Mouse (Mus musculus): ENCODE data around the gene Pcnp. TPM values are rescaled to one million over a fixed set of nuclear protein-coding genes. Genes with fewer than 3 reads are reported as not detected.
"Not testable (repeated sequence)": the region's sequence is repeated elsewhere in the genome, so short reads cannot be mapped to it uniquely, and the experiment has no call there.

The Pcnp gene
- polyA plus RNA-seq (2015; fragmentation: Nextera tagmentation; extraction: Ambion mirVana): 220 and 225 TPM in 2 replicates

DNA sequence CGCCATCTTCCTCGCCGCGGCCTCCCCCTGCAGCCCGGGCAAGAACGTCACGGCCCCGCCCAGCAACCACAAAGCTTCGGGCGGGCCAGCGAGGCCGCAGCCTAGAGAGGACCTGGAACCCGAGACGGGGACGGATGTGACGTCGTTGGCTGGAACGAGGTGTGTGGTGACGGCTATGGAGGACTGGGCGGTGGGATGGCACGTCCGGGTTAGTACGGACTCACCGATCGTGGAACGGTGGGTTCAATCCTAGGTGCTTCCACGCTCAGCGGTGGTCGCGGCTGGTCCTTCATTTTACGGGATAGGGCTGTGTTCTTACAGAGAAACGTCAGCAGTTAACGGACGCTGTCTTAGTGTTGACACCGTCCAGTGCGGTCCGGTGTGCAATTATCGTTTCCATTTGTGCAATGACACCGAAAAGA is at the start of gene Pcnp:
Pcnp (minus strand) TSS at position 79 of the 422 bp plus-strand sequence.
- Histone ChIP-seq H3K36me3 (peaks cover 28% of the 10 kb centered on the region), H3K27me3 (no peaks in the 10 kb centered on the region), H3K27ac (peak within 1 kb of the TSS; percentile 96), H3K4me1 (peaks cover 13% of the 10 kb centered on the region), H3K4me3 (peak within 1 kb of the TSS; percentile 93), H3K4me2 (peak within 1 kb of the TSS; percentile 51), H3K9me3 (no peaks in the 10 kb centered on the region), H3K9ac (peak within 1 kb of the TSS; percentile 93)
- under 1% methylated on average over 39 of the region's 39 CpGs for WGBS
- peak; percentile 99 for ATAC-seq (ENCODE audit: insufficient number of reproducible peaks, low FRiP score, low TSS enrichment, low read depth)

DNA sequence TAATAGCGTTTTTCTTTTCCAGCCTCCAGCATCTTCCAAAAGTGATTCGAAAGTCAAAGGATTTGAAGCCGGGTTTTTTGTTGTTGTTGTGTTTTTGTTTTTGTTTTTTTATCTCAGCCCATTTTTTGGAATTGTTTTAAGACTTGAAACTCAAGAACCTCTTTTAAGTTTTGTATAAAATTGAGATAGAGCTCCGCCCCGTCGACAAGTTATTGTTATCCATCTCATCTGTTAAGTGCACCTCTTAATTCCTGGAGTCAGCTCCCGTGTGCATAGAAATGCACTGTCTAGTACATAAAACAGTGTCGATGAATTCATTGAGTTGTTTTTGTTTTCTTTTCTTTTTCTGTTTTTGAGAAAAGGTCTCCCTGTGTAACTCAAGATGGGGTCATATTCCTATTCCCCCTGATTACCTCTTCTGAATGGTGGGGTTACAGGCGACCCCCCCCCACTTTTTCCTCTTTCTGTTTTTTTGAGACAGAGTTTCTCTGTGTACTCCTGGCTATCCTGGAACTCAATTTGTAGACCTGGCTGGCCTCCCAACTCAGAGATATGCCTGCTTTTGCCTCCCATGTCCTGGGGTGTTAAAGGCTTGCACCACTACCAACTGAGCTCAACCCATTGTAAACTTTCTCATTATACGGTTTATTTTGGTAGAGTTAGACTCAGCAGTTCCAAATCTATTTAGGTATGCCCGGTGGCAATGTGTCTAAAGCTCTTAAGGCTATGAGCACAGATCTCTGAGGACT is 46.8 kb upstream of the Pcnp start:
- peak overlapping the region; percentile 93 for H3K27ac ChIP-seq
- H3K9ac ChIP-seq: peak overlapping the region; percentile 78
- no peaks in the 10 kb centered on the region for H3K9me3 ChIP-seq
- ATAC-seq (ENCODE audit: insufficient number of reproducible peaks, low FRiP score, low TSS enrichment, low read depth): no peak
- 11% methylated on average over 11 of the region's 11 CpGs for WGBS
- H3K4me2 ChIP-seq: peak overlapping the region; percentile 42
- H3K4me1 ChIP-seq: peaks cover 7% of the 10 kb centered on the region; the same call in 1 of the 2 replicates
- H3K4me3 ChIP-seq: peak overlapping the region; percentile 73
- peaks cover 3% of the 10 kb centered on the region; the same call in 1 of the 2 replicates for H3K36me3 ChIP-seq
- H3K27me3 ChIP-seq: no peaks in the 10 kb centered on the region

DNA sequence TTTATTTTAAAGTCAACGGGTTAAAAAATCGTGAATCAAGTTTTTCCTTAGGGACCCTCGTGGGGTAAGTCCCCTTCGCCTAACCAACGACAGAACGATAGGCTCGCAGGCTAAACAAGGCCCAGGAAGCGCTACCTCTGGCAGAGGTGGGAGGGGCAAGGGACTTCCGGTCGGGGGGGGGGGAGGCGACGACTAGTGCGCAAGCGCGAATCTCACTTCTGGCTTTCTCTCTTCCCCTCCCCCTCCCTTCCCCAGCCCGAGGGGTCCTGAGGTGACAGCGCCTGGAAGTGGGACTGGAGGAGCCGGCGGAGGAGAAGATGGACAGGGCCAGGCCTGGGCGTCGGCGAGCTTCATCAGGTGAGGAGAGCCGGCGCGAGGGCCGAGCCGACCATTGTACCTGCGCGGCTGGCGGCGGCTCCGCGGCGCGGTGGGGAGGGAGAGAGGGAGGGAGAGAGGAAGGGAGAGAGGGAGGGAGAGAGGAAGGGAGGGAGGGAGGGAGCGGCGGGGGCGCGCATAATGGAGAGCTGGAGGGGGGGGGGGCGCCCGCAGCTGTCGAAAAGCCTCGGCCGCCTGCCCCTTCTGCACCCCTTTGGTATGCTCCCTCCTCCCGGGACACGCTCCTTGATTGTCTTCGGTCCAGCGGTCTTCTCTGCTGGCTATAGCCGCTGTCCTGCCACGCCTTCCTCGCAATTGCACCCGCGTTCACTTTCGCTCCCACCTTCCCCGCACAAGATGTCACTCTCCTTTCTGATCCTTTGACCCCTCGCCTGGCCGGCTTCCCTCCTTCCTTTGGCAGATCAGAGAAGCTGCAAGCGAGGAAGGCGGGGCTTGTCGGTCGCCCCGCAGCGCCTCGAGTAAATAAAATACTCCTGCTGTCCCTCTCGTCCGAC is 45.9 kb upstream of the Pcnp start:
- peak; percentile 84 for ATAC-seq (ENCODE audit: insufficient number of reproducible peaks, low FRiP score, low TSS enrichment, low read depth)
- under 1% methylated on average over 40 of the region's 66 CpGs for WGBS
- Histone ChIP-seq H3K27ac (peak overlapping the region; percentile 93), H3K4me1 (peaks cover 7% of the 10 kb centered on the region; the same call in 1 of the 2 replicates), H3K9me3 (no peaks in the 10 kb centered on the region), H3K4me3 (peak overlapping the region; percentile 73), H3K36me3 (peaks cover 3% of the 10 kb centered on the region; the same call in 1 of the 2 replicates), H3K9ac (peak overlapping the region; percentile 78), H3K4me2 (peak overlapping the region; percentile 42), H3K27me3 (no peaks in the 10 kb centered on the region)

GRCm38 (mm10) chr16:56074565-56074964 is 45.0 kb upstream of the Pcnp start:
- no peak overlapping the region; the same call in 1 of the 2 replicates for H3K4me3 ChIP-seq
- H3K9me3 ChIP-seq: no peaks in the 10 kb centered on the region
- peak overlapping the region; percentile 42 for H3K4me2 ChIP-seq
- WGBS: 73% methylated on average over 5 of the region's 5 CpGs
- H3K36me3 ChIP-seq: peaks cover 3% of the 10 kb centered on the region; the same call in 1 of the 2 replicates
- no peak for ATAC-seq (ENCODE audit: insufficient number of reproducible peaks, low FRiP score, low TSS enrichment, low read depth)
- H3K9ac ChIP-seq: no peak overlapping the region
- H3K4me1 ChIP-seq: peaks cover 7% of the 10 kb centered on the region; the same call in 1 of the 2 replicates
- peak overlapping the region; percentile 93; the same call in 1 of the 2 replicates for H3K27ac ChIP-seq
- H3K27me3 ChIP-seq: no peaks in the 10 kb centered on the region

GRCm38 (mm10) chr16:56074122-56074521 is 44.6 kb upstream of the Pcnp start:
- WGBS: 85% methylated on average over 1 of the region's 1 CpGs
- H3K27ac ChIP-seq: no peak overlapping the region
- no peaks in the 10 kb centered on the region for H3K27me3 ChIP-seq
- peaks cover 3% of the 10 kb centered on the region; the same call in 1 of the 2 replicates for H3K36me3 ChIP-seq
- H3K4me2 ChIP-seq: no peak overlapping the region
- no peaks in the 10 kb centered on the region for H3K9me3 ChIP-seq
- no peak overlapping the region for H3K9ac ChIP-seq
- ATAC-seq (ENCODE audit: insufficient number of reproducible peaks, low FRiP score, low TSS enrichment, low read depth): no peak
- peaks cover 7% of the 10 kb centered on the region; the same call in 1 of the 2 replicates for H3K4me1 ChIP-seq
- H3K4me3 ChIP-seq: no peak overlapping the region

- H3K4me3 ChIP-seq; H3K4me1 ChIP-seq; H3K4me2 ChIP-seq; H3K9ac ChIP-seq; H3K9me3 ChIP-seq; H3K36me3 ChIP-seq; H3K27ac ChIP-seq; ATAC-seq (ENCODE audit: insufficient number of reproducible peaks, low FRiP score, low TSS enrichment, low read depth); H3K27me3 ChIP-seq: not testable (repeated sequence)
- 89% methylated on average over 6 of the region's 6 CpGs for WGBS
These were observed 43.6 kb upstream of the Pcnp start for GRCm38 (mm10) chr16:56073150-56073549.

DNA sequence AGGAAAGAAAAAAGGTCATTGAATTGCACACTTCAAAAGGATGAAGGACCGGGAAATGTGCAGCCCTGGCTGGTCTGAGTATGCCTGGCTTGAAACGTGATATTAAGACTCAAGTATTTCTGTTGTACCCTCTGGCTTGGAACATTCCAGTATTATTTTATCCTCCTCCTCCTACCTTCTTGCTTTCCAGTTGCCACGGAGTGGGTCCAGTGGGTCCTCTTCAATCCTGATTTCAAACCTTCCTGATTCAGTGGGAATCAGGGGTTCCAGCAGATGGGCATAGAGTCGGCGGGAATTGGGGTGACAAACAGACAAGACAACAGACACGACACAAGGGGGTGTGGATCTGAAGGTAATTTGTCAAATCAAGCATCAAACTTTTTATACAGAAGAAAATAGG is 43.0 kb upstream of the Pcnp start:
- Histone ChIP-seq H3K27me3 (no peaks in the 10 kb centered on the region), H3K9ac (no peak overlapping the region), H3K4me3 (no peak overlapping the region), H3K27ac (no peak overlapping the region), H3K9me3 (no peaks in the 10 kb centered on the region), H3K4me1 (peaks cover 7% of the 10 kb centered on the region; the same call in 1 of the 2 replicates), H3K36me3 (no peaks in the 10 kb centered on the region), H3K4me2 (no peak overlapping the region)
- WGBS: 67% methylated on average over 6 of the region's 6 CpGs
- no peak for ATAC-seq (ENCODE audit: insufficient number of reproducible peaks, low FRiP score, low TSS enrichment, low read depth)

DNA sequence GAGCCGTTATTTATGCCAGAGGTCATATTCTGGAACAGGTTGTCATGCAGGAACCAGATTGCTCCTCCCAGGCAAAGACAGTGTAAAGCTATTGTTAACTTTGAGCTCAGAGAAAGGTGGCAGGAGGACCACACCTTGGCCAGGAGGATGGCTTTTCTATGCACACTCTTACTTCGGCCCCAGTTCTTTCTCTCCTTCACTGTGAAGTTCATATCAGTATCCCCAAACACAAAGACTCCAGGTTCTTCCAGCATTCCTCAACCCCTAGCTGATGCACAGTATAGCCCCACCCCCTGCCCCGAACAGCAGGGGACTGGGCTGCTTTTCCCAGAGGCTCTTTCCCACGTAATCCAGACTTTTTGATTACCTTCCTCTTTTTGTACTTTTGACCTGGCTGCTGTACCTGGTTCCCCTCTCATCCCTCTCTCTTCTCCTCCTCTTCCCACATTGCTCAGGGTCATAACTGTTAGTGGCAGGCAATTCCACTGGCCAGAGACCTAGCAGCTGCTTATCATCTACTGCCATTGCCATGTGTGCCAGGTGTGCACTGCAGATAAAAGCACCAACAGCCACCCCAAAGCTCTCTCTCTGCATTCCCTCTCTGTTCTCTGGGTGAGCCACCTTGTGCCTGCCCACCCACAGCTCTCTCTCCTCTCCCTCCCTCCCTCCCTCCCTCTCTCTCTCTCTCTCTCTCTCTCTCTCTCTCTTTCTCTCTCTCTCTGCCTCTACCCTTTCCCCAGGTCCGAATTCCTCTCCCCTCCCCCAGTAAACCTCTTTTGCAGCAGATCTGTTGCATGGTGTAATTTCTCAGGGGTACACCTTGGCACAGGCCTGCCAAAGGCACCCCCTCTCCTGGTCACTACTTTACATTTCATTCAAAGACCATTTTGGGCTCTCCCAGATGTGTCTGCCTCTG is 42.0 kb upstream of the Pcnp start:
- no peak overlapping the region for H3K9ac ChIP-seq
- no peaks in the 10 kb centered on the region for H3K36me3 ChIP-seq
- no peak overlapping the region for H3K27ac ChIP-seq
- H3K27me3 ChIP-seq: no peaks in the 10 kb centered on the region
- H3K9me3 ChIP-seq: no peaks in the 10 kb centered on the region
- H3K4me2 ChIP-seq: no peak overlapping the region
- no peak overlapping the region for H3K4me3 ChIP-seq
- ATAC-seq (ENCODE audit: insufficient number of reproducible peaks, low FRiP score, low TSS enrichment, low read depth): no peak
- 40% methylated on average over 5 of the region's 5 CpGs for WGBS
- H3K4me1 ChIP-seq: peaks cover 4% of the 10 kb centered on the region; the same call in 1 of the 2 replicates

GRCm38 (mm10) chr16:56068523-56069070 is 39.1 kb upstream of the Pcnp start:
- ATAC-seq (ENCODE audit: insufficient number of reproducible peaks, low FRiP score, low TSS enrichment, low read depth): no peak

GRCm38 (mm10) chr16:56066113-56066512 is 36.6 kb upstream of the Pcnp start:
- ATAC-seq (ENCODE audit: insufficient number of reproducible peaks, low FRiP score, low TSS enrichment, low read depth): no peak
- Histone ChIP-seq H3K9me3 (no peaks in the 10 kb centered on the region), H3K27ac (no peak overlapping the region), H3K4me1 (0 out of 2 replicates have a peak, but pooled peaks cover 2% of the 10 kb centered on the region), H3K4me2 (no peak overlapping the region), H3K4me3 (no peak overlapping the region), H3K27me3 (no peaks in the 10 kb centered on the region), H3K36me3 (no peaks in the 10 kb centered on the region), H3K9ac (no peak overlapping the region)
- 41% methylated on average over 8 of the region's 8 CpGs for WGBS

More at GRCm38 (mm10) chr16:56068523-56069070, 39.1 kb upstream of the Pcnp start:
- Histone ChIP-seq H3K9ac (no peak overlapping the region), H3K36me3 (no peaks in the 10 kb centered on the region), H3K27ac (no peak overlapping the region), H3K4me3 (no peak overlapping the region), H3K9me3 (no peaks in the 10 kb centered on the region), H3K27me3 (no peaks in the 10 kb centered on the region), H3K4me1 (0 out of 2 replicates have a peak, but pooled peaks cover 2% of the 10 kb centered on the region), H3K4me2 (no peak overlapping the region)
- 86% methylated on average over 6 of the region's 6 CpGs for WGBS

All from limb, embryonic 15.5 days (tissue).